Comparison of ENCODE assay signal across 16 mouse cellular contexts in the genomic region with DNA sequence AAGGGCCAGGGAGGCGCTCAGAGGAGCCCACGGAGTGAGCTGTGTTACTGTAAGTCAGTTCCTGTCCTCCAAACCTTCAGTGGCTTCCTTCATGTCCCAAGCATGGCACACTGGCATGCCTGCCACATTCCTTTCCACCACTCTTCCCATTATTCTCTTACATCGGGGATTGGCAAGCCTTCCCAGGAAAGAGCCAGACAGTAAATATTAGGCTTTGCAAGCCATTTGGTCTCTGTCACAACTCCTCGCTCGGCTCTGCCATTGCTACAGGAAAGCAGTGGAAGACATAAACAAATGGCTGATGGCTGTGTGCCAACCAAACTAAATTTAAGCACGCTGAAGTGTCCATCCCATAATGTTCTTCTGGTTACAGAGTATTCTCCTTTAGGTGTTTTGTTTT. TPM values are rescaled to one million over a fixed set of nuclear protein-coding genes. Genes with fewer than 3 reads are reported as not detected.
DNase-seq lines count a peak whose midpoint lies in the region; ATAC-seq lines count a peak whose summit lies in the region.
"Had no signal": no experiment of that assay in that cellular context is flagged by ENCODE, and none has a peak within 500 bp of the region (broad histone marks: within the 10 kb centered on the region; RNA-seq: fewer than 3 reads in every experiment).

No protein-coding gene starts in this region.

- no peaks in the 10 kb centered on the region for H3K9me3 ChIP-seq in heart, embryonic 12.5 days (replicated peaks)
- no peaks in the 10 kb centered on the region for H3K9me3 ChIP-seq in liver, embryonic 16.5 days (replicated peaks; ENCODE audit: control insufficient read depth, low read length)
- H3K9me3 ChIP-seq in liver, embryonic 11.5 days (ENCODE audit: control insufficient read depth, low read length): no peaks in the 10 kb centered on the region
- no peaks in the 10 kb centered on the region for H3K9me3 ChIP-seq in embryonic facial prominence, embryonic 14.5 days (ENCODE audit: control insufficient read depth, low read length)
- H3K9me3 ChIP-seq: hindbrain, embryonic 12.5 days; limb, embryonic 12.5 days; midbrain, embryonic 12.5 days had no signal

- H3K4me2 ChIP-seq in heart, embryonic 12.5 days: no peak overlapping the region
- H3K4me2 ChIP-seq in liver, embryonic 16.5 days (ENCODE audit: low read depth, low read length): no peak overlapping the region
- H3K4me2 ChIP-seq in liver, embryonic 11.5 days: no peak overlapping the region
- no peak overlapping the region for H3K4me2 ChIP-seq in embryonic facial prominence, embryonic 14.5 days (ENCODE audit: low read depth, low read length)
- H3K4me2 ChIP-seq: hindbrain, embryonic 12.5 days; limb, embryonic 12.5 days; midbrain, embryonic 12.5 days had no signal

- 0 out of 2 replicates have a peak, but pooled peaks cover 3% of the 10 kb centered on the region for H3K27me3 ChIP-seq in heart, embryonic 12.5 days (replicated peaks)
- H3K27me3 ChIP-seq in liver, embryonic 16.5 days (ENCODE audit: control insufficient read depth, insufficient read depth, low read depth, low read length): no peaks in the 10 kb centered on the region
- H3K27me3 ChIP-seq in liver, embryonic 11.5 days (replicated peaks; ENCODE audit: control insufficient read depth, insufficient read depth, low read length): no peaks in the 10 kb centered on the region
- no peaks in the 10 kb centered on the region for H3K27me3 ChIP-seq in embryonic facial prominence, embryonic 14.5 days (replicated peaks; ENCODE audit: control insufficient read depth, insufficient read depth, low read length)
- H3K27me3 ChIP-seq: hindbrain, embryonic 12.5 days; limb, embryonic 12.5 days; midbrain, embryonic 12.5 days had no signal

- no peak overlapping the region for H3K4me3 ChIP-seq in heart, embryonic 12.5 days
- no peak overlapping the region for H3K4me3 ChIP-seq in liver, embryonic 16.5 days (ENCODE audit: low read depth, low read length)
- H3K4me3 ChIP-seq in liver, embryonic 11.5 days (ENCODE audit: low read depth, low read length): no peak overlapping the region
- no peak overlapping the region for H3K4me3 ChIP-seq in embryonic facial prominence, embryonic 14.5 days (ENCODE audit: low read depth, low read length)
- H3K4me3 ChIP-seq: hindbrain, embryonic 12.5 days; limb, embryonic 12.5 days; midbrain, embryonic 12.5 days; myocyte had no signal

- DNase-seq in heart, adult 11 months: peak; percentile 72
- no peak for DNase-seq in liver, embryonic 11.5 days (ENCODE audit: low spot score)
- DNase-seq in embryonic facial prominence, embryonic 14.5 days (ENCODE audit: low spot score): peak; percentile 59
- DNase-seq in lung, postnatal 14 days: peak; percentile 49
- no peak for DNase-seq in layer of hippocampus, adult 8-10 months (ENCODE audit: low spot score in 2 of 2)
- DNase-seq in layer of hippocampus, adult 9-11 months: no peak
- DNase-seq: cerebellum, adult 11 months; layer of hippocampus, postnatal 36 days; thymus, adult 18-20 months had no signal

- peaks cover 29% of the 10 kb centered on the region for H3K4me1 ChIP-seq in heart, embryonic 12.5 days (replicated peaks)
- H3K4me1 ChIP-seq in liver, embryonic 16.5 days (ENCODE audit: control insufficient read depth, low read depth, low read length): peaks cover 26% of the 10 kb centered on the region
- peaks cover 13% of the 10 kb centered on the region for H3K4me1 ChIP-seq in liver, embryonic 11.5 days (replicated peaks; ENCODE audit: control insufficient read depth, insufficient read depth, low read length)
- peaks cover 4% of the 10 kb centered on the region; the same call in 1 of the 2 replicates for H3K4me1 ChIP-seq in embryonic facial prominence, embryonic 14.5 days (ENCODE audit: control insufficient read depth, insufficient read depth, low read length)

- H3K36me3 ChIP-seq in heart, embryonic 12.5 days: no peaks in the 10 kb centered on the region
- no peaks in the 10 kb centered on the region for H3K36me3 ChIP-seq in liver, embryonic 16.5 days (ENCODE audit: control insufficient read depth, insufficient read depth)
- no peaks in the 10 kb centered on the region for H3K36me3 ChIP-seq in liver, embryonic 11.5 days (ENCODE audit: control insufficient read depth, insufficient read depth, low read length)
- no peaks in the 10 kb centered on the region for H3K36me3 ChIP-seq in embryonic facial prominence, embryonic 14.5 days (ENCODE audit: control insufficient read depth, insufficient read depth, low read length)
- H3K36me3 ChIP-seq: hindbrain, embryonic 12.5 days; limb, embryonic 12.5 days; midbrain, embryonic 12.5 days had no signal

- no peak for ATAC-seq in heart, embryonic 12.5 days (ENCODE audit: insufficient number of reproducible peaks, low FRiP score)
- ATAC-seq in liver, embryonic 16.5 days (ENCODE audit: low read depth): no peak
- no peak for ATAC-seq in liver, embryonic 11.5 days (replicated peaks; ENCODE audit: low FRiP score)
- ATAC-seq in embryonic facial prominence, embryonic 14.5 days (ENCODE audit: low read depth): no peak
- ATAC-seq: forebrain, embryonic 16.5 days had no signal

- WGBS in heart, embryonic 12.5 days: 57% methylated on average over 6 of the region's 6 CpGs
- WGBS in liver, embryonic 16.5 days (ENCODE audit: insufficient replicate concordance): 78% methylated on average over 6 of the region's 6 CpGs
- 73% methylated on average over 6 of the region's 6 CpGs for WGBS in liver, embryonic 11.5 days
- WGBS in embryonic facial prominence, embryonic 14.5 days: 48% methylated on average over 6 of the region's 6 CpGs

- no peak overlapping the region for H3K27ac ChIP-seq in heart, embryonic 12.5 days (ENCODE audit: poor library complexity, severe bottlenecking)
- peak overlapping the region; percentile 21; the same call in 1 of the 2 replicates for H3K27ac ChIP-seq in liver, embryonic 16.5 days (ENCODE audit: low read length)
- H3K27ac ChIP-seq in liver, embryonic 11.5 days (ENCODE audit: low read depth, low read length): no peak overlapping the region
- H3K27ac ChIP-seq in embryonic facial prominence, embryonic 14.5 days (replicated peaks; ENCODE audit: low read depth, low read length): peak overlapping the region; percentile 7
- H3K27ac ChIP-seq: hindbrain, embryonic 12.5 days; limb, embryonic 12.5 days; midbrain, embryonic 12.5 days had no signal

- no peak overlapping the region for H3K9ac ChIP-seq in heart, embryonic 12.5 days
- no peak overlapping the region for H3K9ac ChIP-seq in liver, embryonic 16.5 days (ENCODE audit: low read depth, low read length)
- H3K9ac ChIP-seq in liver, embryonic 11.5 days (ENCODE audit: low read depth, low read length): no peak overlapping the region
- H3K9ac ChIP-seq in embryonic facial prominence, embryonic 14.5 days (ENCODE audit: low read depth, low read length): no peak overlapping the region
- H3K9ac ChIP-seq: hindbrain, embryonic 12.5 days; limb, embryonic 12.5 days; midbrain, embryonic 12.5 days had no signal

RNA-seq across cellular contexts. Expression of gene St6galnac3, which starts 7.1 kb away (rescaled TPM):
- polyA plus RNA-seq in heart, embryonic 12.5 days (2016; fragmentation: Nextera tagmentation; extraction: Ambion mirVana): 27.0 and 27.4 TPM in 2 replicates
- polyA plus RNA-seq in liver, embryonic 16.5 days (2015; fragmentation: Nextera tagmentation; extraction: Ambion mirVana): 10.5 and 12.0 TPM in 2 replicates
- polyA plus RNA-seq in liver, embryonic 11.5 days (2014; fragmentation: Nextera tagmentation; extraction: Ambion mirVana): 21.8 and 27.2 TPM in 2 replicates
- polyA plus RNA-seq in embryonic facial prominence, embryonic 14.5 days (2014; fragmentation: Nextera tagmentation; extraction: Ambion mirVana): 30.6 and 44.1 TPM in 2 replicates
- 10 to 100 TPM; 23.7 to 38.8 (median 30.1) TPM for total RNA-seq in layer of hippocampus, adult 8-10 months (2022)
- polyA plus RNA-seq: myocyte had no signal

Comparison
In these comparisons a context has a peak if more than half of its experiments do, and no peak if none do; other contexts are left out.
1. H3K27ac ChIP-seq: peak in liver, embryonic 16.5 days (single experiment) and embryonic facial prominence, embryonic 14.5 days (single experiment); none in heart, embryonic 12.5 days (single experiment) and liver, embryonic 11.5 days (single experiment).
2. DNase-seq: peak in heart, adult 11 months (single experiment), embryonic facial prominence, embryonic 14.5 days (single experiment) and lung, postnatal 14 days (single experiment); none in liver, embryonic 11.5 days (single experiment), layer of hippocampus, adult 8-10 months (0 of 2) and layer of hippocampus, adult 9-11 months (single experiment).